Mouse (Mus musculus): ENCODE data around the gene Grik5. TPM values are rescaled to one million over a fixed set of nuclear protein-coding genes. Genes with fewer than 3 reads are reported as not detected.

The Grik5 gene
- polyA plus RNA-seq, 1 experiment from 2014 or later = 0.82 TPM

DNA sequence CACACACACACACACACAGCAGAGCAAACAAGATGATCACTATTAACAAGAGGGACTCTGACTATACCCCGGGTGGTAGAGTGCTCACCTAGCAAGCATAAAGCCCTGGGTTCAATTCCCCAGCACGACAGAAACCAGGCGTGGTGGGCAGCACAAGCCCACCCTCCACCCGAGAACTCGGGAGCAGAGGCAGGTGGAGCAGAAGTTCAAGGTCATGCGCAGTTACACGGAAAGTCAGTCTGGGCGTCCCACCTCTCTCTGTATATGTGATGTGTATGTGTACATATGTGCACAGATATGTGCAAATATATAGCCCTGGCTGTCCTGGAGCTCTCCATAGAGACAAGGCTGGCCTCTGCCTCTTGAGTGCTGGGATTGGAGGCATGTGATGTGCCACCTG lies 104.2 kb downstream of the Grik5 start:
- Histone ChIP-seq H3K9ac (no peak overlapping the region), H3K36me3 (replicated peaks) (peaks cover 7% of the 10 kb centered on the region; the same call in 1 of the 2 replicates), H3K4me2 (no peak overlapping the region), H3K27me3 (no peaks in the 10 kb centered on the region), H3K4me1 (replicated peaks) (peaks cover 20% of the 10 kb centered on the region), H3K9me3 (replicated peaks) (no peaks in the 10 kb centered on the region), H3K27ac (replicated peaks) (no peak overlapping the region), H3K4me3 (replicated peaks) (no peak overlapping the region)
- WGBS (ENCODE audit: insufficient replicate concordance) = 50% methylated on average over 8 of the region's 8 CpGs
- no peak for ATAC-seq (ENCODE audit: insufficient read depth)

DNA sequence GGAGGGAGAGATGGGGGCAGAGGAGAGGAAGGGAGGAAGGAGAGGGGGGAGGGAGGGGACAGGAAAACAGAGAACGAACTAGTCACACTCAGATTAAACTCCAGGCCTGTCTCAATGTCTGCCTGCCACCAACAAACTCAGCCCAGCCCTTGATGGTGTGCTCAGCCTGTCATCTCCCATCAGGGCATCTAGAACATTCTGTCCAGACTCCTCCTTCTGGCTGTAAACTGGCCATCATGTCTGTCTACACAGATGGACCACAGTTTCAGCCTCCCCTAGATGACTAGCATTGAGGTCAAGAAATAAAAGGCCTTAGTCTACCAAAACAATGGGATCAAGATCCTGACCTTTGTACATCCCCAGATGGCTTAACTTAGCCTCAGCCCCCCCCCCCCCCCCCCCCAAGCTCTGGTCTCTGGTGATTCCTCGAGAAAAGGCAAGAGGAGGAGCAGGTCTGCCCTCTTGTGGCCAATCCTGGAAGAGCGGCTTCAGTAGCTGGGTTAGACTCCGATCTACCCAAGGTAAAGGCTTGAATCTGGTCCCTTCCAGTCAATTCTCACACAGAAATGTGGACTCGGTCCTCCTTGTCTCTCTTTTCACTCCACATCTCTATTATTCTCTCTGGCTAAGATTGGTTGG lies 107.1 kb downstream of the Grik5 start:
- Histone ChIP-seq H3K36me3 (replicated peaks) (peaks cover 7% of the 10 kb centered on the region; the same call in 1 of the 2 replicates), H3K4me2 (no peak overlapping the region), H3K4me1 (replicated peaks) (no peaks in the 10 kb centered on the region), H3K9ac (no peak overlapping the region), H3K9me3 (replicated peaks) (no peaks in the 10 kb centered on the region), H3K27me3 (no peaks in the 10 kb centered on the region; the same call in 1 of the 2 replicates), H3K27ac (replicated peaks) (no peak overlapping the region), H3K4me3 (replicated peaks) (no peak overlapping the region)
- 6% methylated on average over 5 of the region's 5 CpGs for WGBS (ENCODE audit: insufficient replicate concordance)
- no peak for ATAC-seq (ENCODE audit: insufficient read depth)

DNA sequence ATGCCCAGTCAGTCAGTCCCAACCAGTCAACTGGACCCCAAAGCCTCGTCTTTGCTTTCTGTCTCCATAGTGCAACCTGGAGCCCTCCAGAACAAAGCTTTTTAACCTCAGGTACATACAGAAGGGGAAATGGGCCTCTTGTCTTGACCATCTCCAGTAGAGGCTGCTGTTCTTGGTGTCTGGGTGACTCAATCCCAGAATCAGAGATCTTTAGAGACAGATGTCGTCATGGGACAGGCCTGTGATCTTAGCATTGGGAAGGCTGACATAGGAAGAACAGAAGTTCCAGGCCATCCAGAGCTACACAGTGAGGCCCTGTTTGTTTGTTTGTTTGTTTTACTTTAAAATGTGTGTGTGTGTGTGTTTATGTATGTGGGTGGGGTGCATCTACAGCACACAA lies 107.9 kb downstream of the Grik5 start:
- H3K27ac ChIP-seq (replicated peaks) = no peak overlapping the region
- no peaks in the 10 kb centered on the region for H3K9me3 ChIP-seq (replicated peaks)
- H3K4me1 ChIP-seq (replicated peaks) = no peaks in the 10 kb centered on the region
- H3K36me3 ChIP-seq (replicated peaks) = peaks cover under 1% of the 10 kb centered on the region; the same call in 1 of the 2 replicates
- WGBS (ENCODE audit: insufficient replicate concordance) = 40% methylated on average over 2 of the region's 2 CpGs
- H3K27me3 ChIP-seq = no peaks in the 10 kb centered on the region; the same call in 1 of the 2 replicates
- no peak for ATAC-seq (ENCODE audit: insufficient read depth)
- H3K9ac ChIP-seq = no peak overlapping the region
- H3K4me3 ChIP-seq (replicated peaks) = no peak overlapping the region
- H3K4me2 ChIP-seq = no peak overlapping the region

Small RNAs within 50 kb of the gene (microRNA-seq; reads per million reads assigned to microRNA genes)
- gene Mir6537 (not detected), gene Mir7046 (not detected), gene Mir7047 (not detected)

Other genes with a start within 250 kb of the Grik5 start
- 1.6 and 1.9 TPM in 2 replicates for gene Gm9844, start 210.1 kb downstream of the Grik5 start, polyA plus RNA-seq (2015; fragmentation: Nextera tagmentation; extraction: Ambion mirVana)
- not detected in 2 replicates for gene Lypd4, start 202.4 kb downstream of the Grik5 start, polyA plus RNA-seq (2015; fragmentation: Nextera tagmentation; extraction: Ambion mirVana)
- gene Dmrtc2, start 202.3 kb downstream of the Grik5 start, polyA plus RNA-seq (2015; fragmentation: Nextera tagmentation; extraction: Ambion mirVana) = not detected in 2 replicates
- 1,016 and 1,167 TPM in 2 replicates for gene Rps19, start 188.0 kb downstream of the Grik5 start, polyA plus RNA-seq (2015; fragmentation: Nextera tagmentation; extraction: Ambion mirVana)
- gene Cd79a, start 175.0 kb downstream of the Grik5 start, polyA plus RNA-seq (2015; fragmentation: Nextera tagmentation; extraction: Ambion mirVana) = 6.0 and 7.2 TPM in 2 replicates
- 41.7 and 46.4 TPM in 2 replicates for gene Arhgef1, start 169.4 kb downstream of the Grik5 start, polyA plus RNA-seq (2015; fragmentation: Nextera tagmentation; extraction: Ambion mirVana)
- not detected in 2 replicates for gene Gm4881, start 127.9 kb downstream of the Grik5 start, polyA plus RNA-seq (2015; fragmentation: Nextera tagmentation; extraction: Ambion mirVana)
- 59.4 and 69.5 TPM in 2 replicates for gene Rabac1, start 99.6 kb downstream of the Grik5 start, polyA plus RNA-seq (2015; fragmentation: Nextera tagmentation; extraction: Ambion mirVana)
- gene Atp1a3, start 66.4 kb downstream of the Grik5 start, polyA plus RNA-seq (2015; fragmentation: Nextera tagmentation; extraction: Ambion mirVana) = 1.3 and 1.5 TPM in 2 replicates
- gene Zfp574, start 221 bp upstream of the Grik5 start, polyA plus RNA-seq (2015; fragmentation: Nextera tagmentation; extraction: Ambion mirVana) = 9.9 and 11.1 TPM in 2 replicates
- 1.6 and 2.1 TPM in 2 replicates for gene Pou2f2, start 107.4 kb upstream of the Grik5 start, polyA plus RNA-seq (2015; fragmentation: Nextera tagmentation; extraction: Ambion mirVana)
- 35.4 and 39.1 TPM in 2 replicates for gene Dedd2, start 148.3 kb upstream of the Grik5 start, polyA plus RNA-seq (2015; fragmentation: Nextera tagmentation; extraction: Ambion mirVana)
- gene Zfp526, start 149.1 kb upstream of the Grik5 start, polyA plus RNA-seq (2015; fragmentation: Nextera tagmentation; extraction: Ambion mirVana) = 1.8 and 2.1 TPM in 2 replicates
- 6.4 and 7.4 TPM in 2 replicates for gene Gsk3a, start 165.5 kb upstream of the Grik5 start, polyA plus RNA-seq (2015; fragmentation: Nextera tagmentation; extraction: Ambion mirVana)
- 4.6 and 4.8 TPM in 2 replicates for gene Erf, start 178.4 kb upstream of the Grik5 start, polyA plus RNA-seq (2015; fragmentation: Nextera tagmentation; extraction: Ambion mirVana)
- gene Cic, start 195.4 kb upstream of the Grik5 start, polyA plus RNA-seq (2015; fragmentation: Nextera tagmentation; extraction: Ambion mirVana) = 8.9 and 10.2 TPM in 2 replicates
- gene Pafah1b3, start 225.6 kb upstream of the Grik5 start, polyA plus RNA-seq (2015; fragmentation: Nextera tagmentation; extraction: Ambion mirVana) = 25.7 and 26.1 TPM in 2 replicates
- gene Prr19, start 229.1 kb upstream of the Grik5 start, polyA plus RNA-seq (2015; fragmentation: Nextera tagmentation; extraction: Ambion mirVana) = 0.07 TPM in 1 of 2 replicates, not detected in the other
- 0.09 TPM in 1 of 2 replicates, not detected in the other for gene Tmem145, start 233.8 kb upstream of the Grik5 start, polyA plus RNA-seq (2015; fragmentation: Nextera tagmentation; extraction: Ambion mirVana)
- 0.79 and 1.1 TPM in 2 replicates for gene Megf8, start 244.8 kb upstream of the Grik5 start, polyA plus RNA-seq (2015; fragmentation: Nextera tagmentation; extraction: Ambion mirVana)